In the genomic region with DNA sequence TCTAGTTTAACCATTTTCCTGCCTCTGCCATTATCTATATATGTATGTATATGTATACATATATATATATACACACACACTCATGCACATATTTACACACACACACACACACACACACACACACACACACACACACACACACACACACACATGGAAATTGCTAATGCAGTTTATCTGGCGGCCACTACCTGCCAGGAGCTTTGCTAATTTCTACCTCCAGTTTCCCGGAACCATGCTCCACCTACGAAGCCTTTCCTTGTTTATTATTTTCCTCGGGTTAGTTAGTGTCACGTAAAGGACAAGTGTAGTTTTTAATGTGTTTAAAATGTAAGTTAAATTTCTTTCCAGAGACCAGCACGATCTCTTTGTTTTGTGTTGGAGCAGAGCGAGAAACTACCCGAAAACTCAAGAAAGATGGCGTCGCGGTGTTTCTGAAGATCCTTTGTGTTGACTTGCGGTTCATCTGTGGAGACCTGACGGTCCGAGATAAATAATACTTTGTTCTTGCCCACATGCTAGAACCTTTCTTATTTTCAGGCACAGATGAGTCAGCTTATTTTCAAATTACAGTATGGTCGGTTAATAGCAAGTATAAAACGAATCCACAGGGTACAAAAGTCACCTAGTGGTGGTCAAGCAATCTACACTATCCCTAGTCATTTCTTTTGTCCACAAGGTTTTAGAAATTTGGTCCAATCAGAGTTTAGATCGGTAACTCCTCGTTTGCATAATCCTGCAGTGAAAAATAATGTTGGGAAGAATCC, we compare ENCODE assay signal across 8 mouse cellular contexts. TPM values are rescaled to one million over a fixed set of nuclear protein-coding genes. Genes with fewer than 3 reads are reported as not detected.
DNase-seq lines count a peak whose midpoint lies in the region; ATAC-seq and TF ChIP-seq lines count a peak whose summit lies in the region.

No protein-coding gene starts in this region.

- DNase-seq in right cerebral cortex, postnatal 4 days, result peak; percentile 28
- DNase-seq in right cerebral cortex, adult 18-20 months, result no peak
- DNase-seq in R1 (ENCODE audit: low read depth, low spot score), result peak; percentile 93
- DNase-seq in hindbrain, embryonic 10.5 days (ENCODE audit: low spot score), result peak; percentile 47
- DNase-seq in liver, embryonic 13.5 days, result no peak
- DNase-seq in ovary, adult 18-20 months (ENCODE audit: low spot score), result no peak

- no peak for TF ChIP-seq CTCF in olfactory bulb, adult 2 months (IDR thresholded peaks at IDR 0.05; ENCODE audit: insufficient read depth, low read depth, low read length)

- H3K36me3 ChIP-seq in embryonic facial prominence, embryonic 12.5 days, result no peaks in the 10 kb centered on the region
- no peaks in the 10 kb centered on the region for H3K36me3 ChIP-seq in hindbrain, embryonic 10.5 days
- no peaks in the 10 kb centered on the region for H3K36me3 ChIP-seq in liver, embryonic 13.5 days

- ATAC-seq in embryonic facial prominence, embryonic 12.5 days (ENCODE audit: insufficient number of reproducible peaks, insufficient read depth, low FRiP score, low TSS enrichment), result peak; percentile 50
- no peak for ATAC-seq in liver, embryonic 13.5 days (ENCODE audit: low read depth)

- peak overlapping the region; percentile 48 for H3K9ac ChIP-seq in embryonic facial prominence, embryonic 12.5 days
- H3K9ac ChIP-seq in liver, embryonic 13.5 days, result peak overlapping the region; percentile 74

- no peaks in the 10 kb centered on the region for H3K9me3 ChIP-seq in embryonic facial prominence, embryonic 12.5 days
- H3K9me3 ChIP-seq in hindbrain, embryonic 10.5 days, result no peaks in the 10 kb centered on the region
- H3K9me3 ChIP-seq in liver, embryonic 13.5 days (replicated peaks), result no peaks in the 10 kb centered on the region

- H3K4me1 ChIP-seq in embryonic facial prominence, embryonic 12.5 days, result no peaks in the 10 kb centered on the region
- H3K4me1 ChIP-seq in hindbrain, embryonic 10.5 days (replicated peaks), result 0 out of 2 replicates have a peak, but pooled peaks cover 5% of the 10 kb centered on the region
- peaks cover 51% of the 10 kb centered on the region for H3K4me1 ChIP-seq in liver, embryonic 13.5 days (replicated peaks)
- H3K4me1 ChIP-seq in olfactory bulb, adult 2 months (ENCODE audit: control insufficient read depth, insufficient read depth, low read length), result no peaks in the 10 kb centered on the region

- peak overlapping the region; percentile 98 for H3K27ac ChIP-seq in embryonic facial prominence, embryonic 12.5 days
- H3K27ac ChIP-seq in hindbrain, embryonic 10.5 days, result peak overlapping the region; percentile 98
- peak overlapping the region; percentile 98 for H3K27ac ChIP-seq in liver, embryonic 13.5 days
- H3K27ac ChIP-seq in olfactory bulb, adult 2 months (ENCODE audit: insufficient read depth, low read depth, low read length), result peak overlapping the region; percentile 96

- peak overlapping the region; percentile 74 for H3K4me2 ChIP-seq in embryonic facial prominence, embryonic 12.5 days (replicated peaks)
- peak overlapping the region; percentile 73 for H3K4me2 ChIP-seq in liver, embryonic 13.5 days

- WGBS in embryonic facial prominence, embryonic 12.5 days, result 2% methylated on average over 18 of the region's 18 CpGs
- 4% methylated on average over 18 of the region's 18 CpGs for WGBS in hindbrain, embryonic 10.5 days
- 2% methylated on average over 18 of the region's 18 CpGs for WGBS in liver, embryonic 13.5 days (ENCODE audit: insufficient replicate concordance)
- 1% methylated on average over 18 of the region's 18 CpGs for WGBS in olfactory bulb, adult 2 months

- H3K4me3 ChIP-seq in embryonic facial prominence, embryonic 12.5 days, result peak overlapping the region; percentile 40
- peak overlapping the region; percentile 54 for H3K4me3 ChIP-seq in hindbrain, embryonic 10.5 days
- peak overlapping the region; percentile 55 for H3K4me3 ChIP-seq in liver, embryonic 13.5 days (replicated peaks)
- peak overlapping the region; percentile 36 for H3K4me3 ChIP-seq in olfactory bulb, adult 2 months (ENCODE audit: insufficient read depth, low read depth, low read length)

- no peak for TF ChIP-seq POLR2A in olfactory bulb, adult 2 months (IDR thresholded peaks at IDR 0.05; ENCODE audit: insufficient read depth, low read depth, low read length)

- H3K27me3 ChIP-seq in embryonic facial prominence, embryonic 12.5 days, result no peaks in the 10 kb centered on the region
- no peaks in the 10 kb centered on the region for H3K27me3 ChIP-seq in hindbrain, embryonic 10.5 days (ENCODE audit: insufficient read depth, poor library complexity, severe bottlenecking)
- no peaks in the 10 kb centered on the region for H3K27me3 ChIP-seq in liver, embryonic 13.5 days

RNA-seq across cellular contexts. Expression of a gene that starts 0.7 kb away (rescaled TPM):
- polyA plus RNA-seq in embryonic facial prominence, embryonic 12.5 days (2016; fragmentation: Nextera tagmentation; extraction: Ambion mirVana), result 9.5 and 9.6 TPM in 2 replicates
- polyA plus RNA-seq in hindbrain, embryonic 10.5 days (2016; fragmentation: Nextera tagmentation; extraction: Ambion mirVana), result 5.3 and 5.6 TPM in 2 replicates
- 4.4 and 6.8 TPM in 2 replicates for polyA plus RNA-seq in liver, embryonic 13.5 days (2015; fragmentation: Nextera tagmentation; extraction: Ambion mirVana)
- not detected in 2 replicates for polyA plus RNA-seq in olfactory bulb, adult 2 months (2012; ENCODE audit: insufficient read depth, insufficient read length, low replicate concordance, missing spikeins)

RNA-seq across cellular contexts. Expression of a gene that starts 8.1 kb away (rescaled TPM):
- 139 and 153 TPM in 2 replicates for polyA plus RNA-seq in embryonic facial prominence, embryonic 12.5 days (2016; fragmentation: Nextera tagmentation; extraction: Ambion mirVana)
- 102 and 103 TPM in 2 replicates for polyA plus RNA-seq in hindbrain, embryonic 10.5 days (2016; fragmentation: Nextera tagmentation; extraction: Ambion mirVana)
- polyA plus RNA-seq in liver, embryonic 13.5 days (2015; fragmentation: Nextera tagmentation; extraction: Ambion mirVana), result 95.0 and 121 TPM in 2 replicates
- not detected in 2 replicates for polyA plus RNA-seq in olfactory bulb, adult 2 months (2012; ENCODE audit: insufficient read depth, insufficient read length, low replicate concordance, missing spikeins)

RNA-seq across cellular contexts. Expression of a gene that starts 8.3 kb away (rescaled TPM):
- 11.4 and 15.7 TPM in 2 replicates for polyA plus RNA-seq in embryonic facial prominence, embryonic 12.5 days (2016; fragmentation: Nextera tagmentation; extraction: Ambion mirVana)
- 7.0 and 7.3 TPM in 2 replicates for polyA plus RNA-seq in hindbrain, embryonic 10.5 days (2016; fragmentation: Nextera tagmentation; extraction: Ambion mirVana)
- polyA plus RNA-seq in liver, embryonic 13.5 days (2015; fragmentation: Nextera tagmentation; extraction: Ambion mirVana), result 6.5 and 14.1 TPM in 2 replicates
- not detected in 2 replicates for polyA plus RNA-seq in olfactory bulb, adult 2 months (2012; ENCODE audit: insufficient read depth, insufficient read length, low replicate concordance, missing spikeins)

RNA-seq across cellular contexts. Expression of a gene that starts 9.8 kb away (rescaled TPM):
- 0.64 and 0.75 TPM in 2 replicates for polyA plus RNA-seq in embryonic facial prominence, embryonic 12.5 days (2016; fragmentation: Nextera tagmentation; extraction: Ambion mirVana)
- polyA plus RNA-seq in hindbrain, embryonic 10.5 days (2016; fragmentation: Nextera tagmentation; extraction: Ambion mirVana), result 0.37 and 0.49 TPM in 2 replicates
- polyA plus RNA-seq in liver, embryonic 13.5 days (2015; fragmentation: Nextera tagmentation; extraction: Ambion mirVana), result 0.75 and 0.93 TPM in 2 replicates
- polyA plus RNA-seq in olfactory bulb, adult 2 months (2012; ENCODE audit: insufficient read depth, insufficient read length, low replicate concordance, missing spikeins), result not detected in 2 replicates

RNA-seq across cellular contexts. Expression of a gene that starts 11.1 kb away (rescaled TPM):
- 10.7 and 11.9 TPM in 2 replicates for polyA plus RNA-seq in embryonic facial prominence, embryonic 12.5 days (2016; fragmentation: Nextera tagmentation; extraction: Ambion mirVana)
- 4.7 and 5.1 TPM in 2 replicates for polyA plus RNA-seq in hindbrain, embryonic 10.5 days (2016; fragmentation: Nextera tagmentation; extraction: Ambion mirVana)
- polyA plus RNA-seq in liver, embryonic 13.5 days (2015; fragmentation: Nextera tagmentation; extraction: Ambion mirVana), result 5.0 and 12.7 TPM in 2 replicates
- not detected in 2 replicates for polyA plus RNA-seq in olfactory bulb, adult 2 months (2012; ENCODE audit: insufficient read depth, insufficient read length, low replicate concordance, missing spikeins)

Comparison
In these comparisons a context has a peak if more than half of its experiments do, and no peak if none do; other contexts are left out.
1. DNase-seq: peak in right cerebral cortex, postnatal 4 days (single experiment), R1 (single experiment) and hindbrain, embryonic 10.5 days (single experiment); none in right cerebral cortex, adult 18-20 months (single experiment), liver, embryonic 13.5 days (single experiment) and ovary, adult 18-20 months (single experiment).
2. RNA of a gene that starts 8.1 kb away (polyA plus RNA-seq): 139 to 153 TPM in embryonic facial prominence, embryonic 12.5 days, 95.0 to 121 TPM in liver, embryonic 13.5 days and 102 to 103 TPM in hindbrain, embryonic 10.5 days; not detected in olfactory bulb, adult 2 months; every median in the first group is over 10 times any median in the second.
3. Peak in every context shown above with its lines, with median percentiles within 50 percentile points of each other: H3K27ac ChIP-seq and H3K4me3 ChIP-seq.